Mouse (Mus musculus): ENCODE results near the gene Il10rb.

GRCm38 (mm10) chr16:91455868-91456267 lies 49.9 kb downstream of the Il10rb start:
- TF ChIP-seq EP300 (optimal IDR thresholded peaks at IDR 0.05) (no peak), CTCF (IDR thresholded peaks at IDR 0.05; ENCODE audit: low read depth) (no peak)
